Mouse (Mus musculus) liver, embryonic 15.5 days (tissue): ENCODE data around the gene Ankle1. TPM values are rescaled to one million over a fixed set of nuclear protein-coding genes. Genes with fewer than 3 reads are reported as not detected.

Source experiments
- ATAC-seq: fragments of 200-750 bp; cut with Nextera tagmentation; 2 replicates; pipeline ENCODE4 v1.8.0; 2017; ENCODE audit warnings: moderate number of reproducible peaks, mild to moderate bottlenecking, moderate library complexity; ENCODE audit not compliant: insufficient read depth
- H3K27ac ChIP-seq: fragments of 300-500 bp; sonication (generic); replicated peaks from 2 replicates; pipeline ENCODE4 v1.5.1; 2015; ENCODE audit warnings: mild to moderate bottlenecking, inconsistent platforms
- H3K27me3 ChIP-seq: fragments of 300-500 bp; sonication (generic); 2 replicates; pipeline ENCODE4 v1.6.1; 2015; ENCODE audit warnings: mild to moderate bottlenecking, inconsistent platforms
- H3K36me3 ChIP-seq: fragments of 300-500 bp; sonication (generic); replicated peaks from 2 replicates; pipeline ENCODE4 v1.6.1; 2015; ENCODE audit warnings: moderate library complexity, mild to moderate bottlenecking, inconsistent platforms
- H3K4me1 ChIP-seq: fragments of 300-500 bp; sonication (generic); replicated peaks from 2 replicates; pipeline ENCODE4 v1.6.1; 2015; ENCODE audit warnings: inconsistent platforms
- H3K4me2 ChIP-seq: fragments of 300-500 bp; sonication (generic); 2 replicates; pipeline ENCODE4 v1.6.1; 2015; ENCODE audit warnings: moderate library complexity, mild to moderate bottlenecking, inconsistent platforms
- H3K4me3 ChIP-seq: fragments of 300-500 bp; sonication (generic); replicated peaks from 2 replicates; pipeline ENCODE4 v1.5.1; 2015; ENCODE audit warnings: mild to moderate bottlenecking, inconsistent platforms
- H3K9ac ChIP-seq: fragments of 300-500 bp; sonication (generic); 2 replicates; pipeline ENCODE4 v1.6.1; 2015; ENCODE audit warnings: moderate library complexity, mild to moderate bottlenecking, inconsistent platforms
- H3K9me3 ChIP-seq: fragments of 300-500 bp; sonication (generic); replicated peaks from 2 replicates; pipeline ENCODE4 v1.6.1; 2016; ENCODE audit warnings: inconsistent platforms
- WGBS: fragments of 180-500 bp; shearing (Covaris S2); methylation state at CpG from one replicate; pipeline ENCODE4 v1.1.7; 2015; ENCODE audit warnings: mixed read lengths; ENCODE audit not compliant: insufficient replicate concordance; 5-methylcytosine and 5-hydroxymethylcytosine counted together
- polyA plus RNA-seq: library from polyadenylated mRNA; unstranded; fragments of >200 nt; fragmentation: Nextera tagmentation; extraction: Ambion mirVana; gene quantifications from 2 replicates; pipeline ENCODE4 v1.2.1, GENCODE M21; 2015

Ankle1 gene
- polyA plus RNA-seq, 1 experiment from 2014 or later = 42.0 TPM

DNA sequence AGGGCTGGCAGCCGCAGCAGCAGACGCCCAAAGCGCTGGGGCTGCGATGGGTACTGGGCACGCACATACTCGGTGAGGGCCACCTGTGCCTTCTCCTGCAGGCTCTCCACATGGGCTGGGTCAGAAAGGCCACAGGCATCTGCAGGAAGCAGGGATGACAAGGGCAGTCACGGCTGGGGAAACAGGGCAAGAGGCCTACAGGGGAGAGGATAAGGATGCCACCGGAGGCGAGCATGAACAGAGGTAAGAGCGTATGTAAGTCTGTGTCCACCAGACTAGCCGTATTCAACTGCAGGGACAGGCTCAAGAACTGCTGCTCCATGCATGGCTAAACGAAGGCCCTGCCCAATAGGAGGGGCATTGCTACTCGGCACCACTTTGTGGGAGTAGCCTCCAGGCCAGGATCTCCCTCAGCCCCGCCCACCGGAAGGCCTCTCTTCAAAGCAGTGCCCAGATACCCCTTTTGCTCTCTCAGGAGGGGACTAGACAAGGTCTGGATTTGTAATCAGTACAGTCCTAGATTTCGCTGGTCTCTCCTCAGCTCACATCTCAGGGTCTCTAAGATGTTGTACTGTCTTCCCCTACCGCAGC is 31.1 kb upstream of the Ankle1 start:
- Histone ChIP-seq H3K36me3 (peaks cover 36% of the 10 kb centered on the region), H3K4me1 (peaks cover 61% of the 10 kb centered on the region), H3K9me3 (no peaks in the 10 kb centered on the region), H3K4me2 (no peak overlapping the region), H3K9ac (no peak overlapping the region), H3K27me3 (peaks cover 41% of the 10 kb centered on the region), H3K27ac (no peak overlapping the region), H3K4me3 (no peak overlapping the region)
- WGBS = 64% methylated on average over 17 of the region's 17 CpGs
- no peak for ATAC-seq

DNA sequence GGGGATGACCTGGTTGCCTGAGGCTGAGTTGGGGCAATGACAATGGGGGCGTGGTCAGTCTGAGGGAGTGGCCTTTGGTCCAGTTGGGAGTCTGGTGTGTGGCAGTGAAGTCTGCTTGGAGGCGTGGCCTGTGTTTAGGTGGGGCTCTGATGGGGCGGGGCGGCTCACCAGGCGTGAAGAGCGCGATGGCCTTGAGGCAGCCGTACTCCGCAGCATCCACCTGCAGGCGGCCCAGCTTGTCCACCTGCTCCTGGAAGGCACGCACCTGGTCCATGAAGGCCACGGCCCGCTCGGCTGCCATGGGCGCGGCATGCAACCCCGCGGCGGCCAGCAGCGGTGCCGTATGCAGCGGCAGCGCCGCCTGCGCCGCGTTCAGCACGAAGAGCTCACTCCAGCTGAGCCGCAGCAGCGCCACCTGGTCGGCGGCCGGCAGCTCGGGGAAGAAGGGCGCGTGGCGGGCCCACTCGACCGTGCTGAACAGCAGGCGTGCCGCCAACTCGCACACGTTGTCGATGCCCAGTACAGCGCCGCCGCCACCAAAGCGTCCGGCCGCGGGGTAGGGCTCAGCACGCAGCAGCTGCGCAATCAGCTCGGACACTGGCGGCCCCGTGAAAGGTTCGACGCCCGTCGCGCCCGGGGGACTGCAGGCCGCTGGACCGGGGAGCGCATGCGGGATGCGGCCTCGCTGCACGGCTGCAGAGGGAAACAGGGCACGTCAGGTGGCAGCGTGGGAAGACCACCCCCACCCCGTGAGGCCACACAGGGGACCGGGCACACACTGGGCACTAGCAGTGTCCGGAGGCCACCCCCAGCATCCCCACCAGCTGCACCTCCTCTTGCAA is 30.0 kb upstream of the Ankle1 start:
- Histone ChIP-seq H3K36me3 (peaks cover 33% of the 10 kb centered on the region), H3K4me3 (peak overlapping the region; percentile 41), H3K4me1 (peaks cover 51% of the 10 kb centered on the region), H3K9ac (no peak overlapping the region), H3K4me2 (peak overlapping the region; percentile 76), H3K27ac (no peak overlapping the region), H3K27me3 (peaks cover 52% of the 10 kb centered on the region), H3K9me3 (no peaks in the 10 kb centered on the region)
- no peak for ATAC-seq
- WGBS = 14% methylated on average over 74 of the region's 74 CpGs

DNA sequence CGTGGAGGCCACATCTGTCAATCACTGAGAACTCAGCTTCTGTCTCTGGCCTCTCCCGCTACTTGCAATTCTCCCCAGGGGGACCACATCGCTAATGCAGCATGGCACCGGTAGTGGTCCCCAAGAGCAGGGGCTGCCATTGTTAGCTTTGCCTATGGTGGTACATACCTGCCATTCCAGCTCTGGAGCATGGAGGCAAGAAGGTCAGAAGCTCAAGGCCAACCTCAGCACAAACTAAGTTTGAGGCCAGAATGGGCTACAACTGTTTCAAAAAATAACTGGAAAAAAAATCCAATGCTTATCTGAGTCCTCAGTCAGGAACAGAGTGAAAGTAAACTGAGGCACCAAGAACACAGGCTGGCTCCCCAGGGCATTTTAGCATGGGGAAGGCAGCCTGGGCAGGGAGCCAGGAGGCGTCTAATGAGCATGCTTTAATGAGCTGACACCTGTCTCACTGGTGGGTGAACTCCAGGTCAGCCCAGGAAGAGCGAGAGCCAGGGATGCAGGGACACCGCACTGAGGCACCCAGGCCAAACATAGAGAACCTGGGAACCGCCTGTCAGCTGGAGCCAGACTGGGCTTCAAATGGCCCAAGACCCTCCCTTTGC is 29.3 kb upstream of the Ankle1 start:
- 55% methylated on average over 8 of the region's 8 CpGs for WGBS
- Histone ChIP-seq H3K9me3 (no peaks in the 10 kb centered on the region), H3K36me3 (peaks cover 33% of the 10 kb centered on the region), H3K4me1 (peaks cover 56% of the 10 kb centered on the region), H3K27me3 (peaks cover 59% of the 10 kb centered on the region), H3K9ac (no peak overlapping the region), H3K4me2 (peak overlapping the region; percentile 76), H3K27ac (no peak overlapping the region), H3K4me3 (no peak overlapping the region)
- ATAC-seq = no peak

- Histone ChIP-seq H3K4me3 (peak overlapping the region; percentile 64), H3K4me1 (peaks cover 59% of the 10 kb centered on the region), H3K27me3 (peaks cover 82% of the 10 kb centered on the region), H3K9me3 (no peaks in the 10 kb centered on the region), H3K36me3 (peaks cover 23% of the 10 kb centered on the region), H3K9ac (no peak overlapping the region), H3K4me2 (peak overlapping the region; percentile 79), H3K27ac (0 out of 2 replicates have a peak overlapping the region, but pooled peaks have one; percentile 2)
- WGBS = 55% methylated on average over 4 of the region's 4 CpGs
- ATAC-seq = no peak
Measured at GRCm38 (mm10) chr8:71379008-71379407, 26.8 kb upstream of the Ankle1 start.

- peak overlapping the region; percentile 79 for H3K4me2 ChIP-seq
- 48% methylated on average over 3 of the region's 3 CpGs for WGBS
- H3K36me3 ChIP-seq = peaks cover 17% of the 10 kb centered on the region
- peak overlapping the region; percentile 24; the same call in 1 of the 2 replicates for H3K27ac ChIP-seq
- peaks cover 57% of the 10 kb centered on the region for H3K4me1 ChIP-seq
- ATAC-seq = no peak
- H3K9me3 ChIP-seq = no peaks in the 10 kb centered on the region
- H3K4me3 ChIP-seq = peak overlapping the region; percentile 64
- peaks cover 82% of the 10 kb centered on the region for H3K27me3 ChIP-seq
- H3K9ac ChIP-seq = 0 out of 2 replicates have a peak overlapping the region, but pooled peaks have one; percentile 17
Measured at GRCm38 (mm10) chr8:71379512-71380075, 26.2 kb upstream of the Ankle1 start.

GRCm38 (mm10) chr8:71380178-71381171 is 25.3 kb upstream of the Ankle1 start:
- WGBS = 4% methylated on average over 72 of the region's 72 CpGs
- Histone ChIP-seq H3K9ac (peak overlapping the region; percentile 60), H3K27me3 (peaks cover 82% of the 10 kb centered on the region), H3K4me1 (peaks cover 48% of the 10 kb centered on the region), H3K4me2 (peak overlapping the region; percentile 79), H3K27ac (peak overlapping the region; percentile 69; the same call in 1 of the 2 replicates), H3K9me3 (no peaks in the 10 kb centered on the region), H3K36me3 (0 out of 2 replicates have a peak, but pooled peaks cover 11% of the 10 kb centered on the region), H3K4me3 (peak overlapping the region; percentile 64)
- ATAC-seq = no peak

DNA sequence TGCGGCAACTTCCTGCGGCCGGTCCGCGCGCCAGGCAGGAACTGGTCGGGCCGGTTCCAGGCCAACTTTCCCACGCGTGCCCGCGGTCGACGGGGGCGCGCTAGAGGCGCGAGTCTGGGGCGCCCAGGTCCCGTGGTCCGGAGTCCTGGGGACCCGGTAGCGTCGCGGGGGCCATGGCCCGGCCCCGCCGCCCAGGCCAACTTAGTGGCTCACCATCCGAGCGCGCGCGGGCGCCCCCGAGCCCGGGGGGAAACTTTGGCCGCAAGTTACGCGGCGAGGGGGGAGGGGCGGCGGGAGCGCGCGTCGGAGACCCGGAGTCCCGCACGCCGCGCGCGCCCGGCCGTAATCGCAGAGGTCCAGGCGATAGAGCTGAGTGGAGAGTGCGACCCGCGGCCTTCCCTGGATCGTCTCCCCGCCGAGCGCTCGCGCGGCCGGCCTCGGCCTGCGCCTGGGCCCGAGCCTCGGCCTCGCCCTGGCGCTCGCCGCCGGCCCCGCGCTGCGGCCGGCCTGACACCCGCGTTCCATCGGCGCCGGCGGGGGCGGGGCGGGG is 24.3 kb upstream of the Ankle1 start, which contains the start of gene Nr2f6:
Gene Nr2f6 (minus strand): TSS at position 540 of the 550 bp plus-strand sequence.
- Histone ChIP-seq H3K36me3 (0 out of 2 replicates have a peak, but pooled peaks cover 11% of the 10 kb centered on the region), H3K27me3 (peaks cover 73% of the 10 kb centered on the region), H3K27ac (peak within 1 kb of the TSS; percentile 79), H3K4me2 (peak within 1 kb of the TSS; percentile 79), H3K9ac (peak within 1 kb of the TSS; percentile 60), H3K9me3 (no peaks in the 10 kb centered on the region), H3K4me1 (peaks cover 38% of the 10 kb centered on the region), H3K4me3 (peak within 1 kb of the TSS; percentile 64)
- peak; percentile 16 for ATAC-seq
- under 1% methylated on average over 89 of the region's 89 CpGs for WGBS

- peaks cover 30% of the 10 kb centered on the region for H3K4me1 ChIP-seq
- H3K27ac ChIP-seq = peak overlapping the region; percentile 79
- peaks cover 66% of the 10 kb centered on the region for H3K27me3 ChIP-seq
- peak overlapping the region; percentile 50; the same call in 1 of the 2 replicates for H3K9ac ChIP-seq
- WGBS = 4% methylated on average over 76 of the region's 80 CpGs
- ATAC-seq = peak; percentile 68
- H3K4me2 ChIP-seq = peak overlapping the region; percentile 79
- H3K4me3 ChIP-seq = peak overlapping the region; percentile 64
- H3K36me3 ChIP-seq = 0 out of 2 replicates have a peak, but pooled peaks cover 10% of the 10 kb centered on the region
- H3K9me3 ChIP-seq = no peaks in the 10 kb centered on the region
Measured at GRCm38 (mm10) chr8:71381971-71382961, 23.5 kb upstream of the Ankle1 start.

DNA sequence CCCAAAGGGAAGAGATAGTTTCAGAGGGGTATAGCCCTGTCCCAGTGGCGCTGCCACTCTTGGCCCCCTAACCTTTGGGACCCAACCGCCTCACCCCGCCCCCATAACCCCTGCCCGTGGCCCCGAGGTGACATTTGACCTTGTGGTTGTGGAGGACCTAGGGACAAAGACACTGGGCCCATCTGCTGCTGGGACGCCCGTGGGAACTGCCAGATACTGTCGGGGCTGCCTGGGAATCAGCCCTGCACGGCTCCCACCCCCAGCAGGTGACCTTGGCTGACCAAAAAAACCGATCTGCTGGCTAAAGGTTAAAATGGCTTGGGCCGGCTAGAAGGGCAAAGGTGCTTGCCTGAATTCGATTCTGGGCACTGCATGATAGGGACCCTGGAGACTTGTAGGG is 22.4 kb upstream of the Ankle1 start:
- H3K4me3 ChIP-seq = no peak overlapping the region
- ATAC-seq = no peak
- no peak overlapping the region for H3K9ac ChIP-seq
- H3K9me3 ChIP-seq = no peaks in the 10 kb centered on the region
- peak overlapping the region; percentile 79; the same call in 1 of the 2 replicates for H3K4me2 ChIP-seq
- no peaks in the 10 kb centered on the region for H3K36me3 ChIP-seq
- H3K4me1 ChIP-seq = peaks cover 20% of the 10 kb centered on the region
- whole genome bisulfite sequencing = 49% methylated on average over 12 of the region's 12 CpGs
- peak overlapping the region; percentile 79 for H3K27ac ChIP-seq
- H3K27me3 ChIP-seq = peaks cover 55% of the 10 kb centered on the region
